Mouse (Mus musculus) layer of hippocampus, adult 2 months (tissue): ENCODE measurements around the gene Vmn2r117. TPM values are rescaled to one million over a fixed set of nuclear protein-coding genes. Genes with fewer than 3 reads are reported as not detected.
"Not testable (repeated sequence)": the region's sequence is repeated elsewhere in the genome, so short reads cannot be mapped to it uniquely, and the experiment has no call there.

Experiments
- DNase-seq, 2 experiments: peaks; one replicate each; pipeline ENCODE4 v3.0.0; 2022; ENCODE audit warnings: low spot score in 2 of 2
- H3K27ac ChIP-seq: fragments of 200-600 bp; 2 replicates; pipeline ENCODE4 v1.8.1; 2022
- H3K4me3 ChIP-seq: fragments of 200-600 bp; 2 replicates; pipeline ENCODE4 v1.8.1; 2022; ENCODE audit warnings: mild to moderate bottlenecking
- CTCF ChIP-seq: fragments of 200-600 bp; conservative IDR thresholded peaks from 2 replicates; pipeline ENCODE4 v1.8.1; 2022; ENCODE audit warnings: antibody characterized with exemption, mild to moderate bottlenecking, moderate library complexity
- long read RNA-seq, 2 experiments: library from polyadenylated mRNA; stranded (forward); transcript quantifications; one replicate each; pipeline ENCODE4 v2.0.0; 2021; ENCODE audit warnings: borderline mapping rate in 2 of 2
- total RNA-seq, 2 experiments: library from RNA; stranded (reverse); gene quantifications; 2 replicates each; pipeline ENCODE4 v1.2.3; 2021

Gene Vmn2r117
- total RNA-seq, result not detected
- long read RNA-seq, experiment 1, result 0 reads
- long read RNA-seq, experiment 2, result 0 reads

GRCm38 (mm10) chr17:23479599-23479998 is at the start of gene Vmn2r117:
Gene Vmn2r117 (minus strand): TSS chr17:23479699.
- H3K4me3 ChIP-seq, H3K27ac ChIP-seq, DNase-seq: not testable (repeated sequence)

GRCm38 (mm10) chr17:23522941-23523732 is 43.6 kb upstream of the Vmn2r117 start:
- not testable (repeated sequence) for DNase-seq, H3K4me3 ChIP-seq, H3K27ac ChIP-seq

GRCm38 (mm10) chr17:23518701-23519423 is 39.4 kb upstream of the Vmn2r117 start:
- no peak for DNase-seq
- no peak overlapping the region for H3K27ac ChIP-seq
- no peak for TF ChIP-seq CTCF
- H3K4me3 ChIP-seq, result no peak overlapping the region

- Histone ChIP-seq H3K4me3 (no peak overlapping the region), H3K27ac (no peak overlapping the region)
- no peak for TF ChIP-seq CTCF
- DNase-seq, result no peak
Observed at GRCm38 (mm10) chr17:23433150-23433679, 46.3 kb downstream of the Vmn2r117 start.

Other genes with a start within 250 kb of the Vmn2r117 start
- not detected for gene Vmn2r114, start 167.2 kb downstream of the Vmn2r117 start, total RNA-seq
- not detected for gene Vmn2r115, start 136.0 kb downstream of the Vmn2r117 start, total RNA-seq
- not detected for gene Vmn2r116, start 95.1 kb downstream of the Vmn2r117 start, total RNA-seq
- 1 to 10 TPM; 5.7 to 6.9 TPM for gene Zfp213, start 84.5 kb upstream of the Vmn2r117 start, total RNA-seq
- gene Zfp13, start 119.8 kb upstream of the Vmn2r117 start, total RNA-seq, result 10 to 100 TPM; 30.1 to 33.6 TPM
- gene Zscan10, start 121.2 kb upstream of the Vmn2r117 start, total RNA-seq, result not detected
- gene Mmp25, start 165.6 kb upstream of the Vmn2r117 start, total RNA-seq, result under 1 TPM in 1 of 2 experiments, not detected in 1; 0.17 TPM
- gene Bicdl2, start 180.8 kb upstream of the Vmn2r117 start, total RNA-seq, result not detected
- 100 to 1,000 TPM; 110 to 118 TPM for gene Hcfc1r1, start 193.9 kb upstream of the Vmn2r117 start, total RNA-seq
- 1 to 10 TPM; 7.1 to 7.6 TPM for gene Thoc6, start 194.2 kb upstream of the Vmn2r117 start, total RNA-seq
- 1 to 10 TPM; 5.5 to 6.3 TPM for gene Tnfrsf12a, start 197.8 kb upstream of the Vmn2r117 start, total RNA-seq
- not detected for gene Cldn6, start 199.6 kb upstream of the Vmn2r117 start, total RNA-seq
- gene Cldn9, start 204.3 kb upstream of the Vmn2r117 start, total RNA-seq, result under 1 TPM in 1 of 2 experiments, not detected in 1; 0.25 TPM
- under 1 TPM; 0.25 to 0.64 TPM for gene 1520401A03Rik, start 243.1 kb upstream of the Vmn2r117 start, total RNA-seq
- 1 to 10 TPM; 3.4 to 3.5 TPM for gene Pkmyt1, start 246.6 kb upstream of the Vmn2r117 start, total RNA-seq